Mouse (Mus musculus) embryo, embryonic 10 days (tissue): ENCODE measurements around the gene Lingo1.

ENCODE experiments used
- DNase-seq: peaks from one replicate; pipeline ENCODE4 v3.0.0-alpha.2; 2015; ENCODE audit warnings: low spot score

Gene Lingo1

DNA sequence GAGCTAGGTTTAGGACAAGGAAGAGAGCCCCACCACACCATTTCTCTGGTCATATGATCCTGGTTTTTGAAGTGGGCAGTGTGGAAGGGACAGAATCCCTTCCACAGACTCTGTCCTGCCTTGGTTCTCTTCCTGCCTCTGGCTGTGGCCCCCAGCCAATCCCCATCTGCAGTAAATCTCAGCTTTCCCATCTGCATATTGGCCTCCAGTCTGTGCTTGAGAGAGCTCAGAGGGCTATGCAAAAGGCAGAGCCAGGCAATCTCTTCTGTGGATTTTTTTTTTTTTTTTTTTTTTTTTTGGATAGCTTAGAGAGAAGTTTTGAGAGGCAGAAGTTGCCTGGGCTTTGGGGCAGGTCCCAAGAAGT lies 190.8 kb downstream of the Lingo1 start:
- DNase-seq, result no peak

DNA sequence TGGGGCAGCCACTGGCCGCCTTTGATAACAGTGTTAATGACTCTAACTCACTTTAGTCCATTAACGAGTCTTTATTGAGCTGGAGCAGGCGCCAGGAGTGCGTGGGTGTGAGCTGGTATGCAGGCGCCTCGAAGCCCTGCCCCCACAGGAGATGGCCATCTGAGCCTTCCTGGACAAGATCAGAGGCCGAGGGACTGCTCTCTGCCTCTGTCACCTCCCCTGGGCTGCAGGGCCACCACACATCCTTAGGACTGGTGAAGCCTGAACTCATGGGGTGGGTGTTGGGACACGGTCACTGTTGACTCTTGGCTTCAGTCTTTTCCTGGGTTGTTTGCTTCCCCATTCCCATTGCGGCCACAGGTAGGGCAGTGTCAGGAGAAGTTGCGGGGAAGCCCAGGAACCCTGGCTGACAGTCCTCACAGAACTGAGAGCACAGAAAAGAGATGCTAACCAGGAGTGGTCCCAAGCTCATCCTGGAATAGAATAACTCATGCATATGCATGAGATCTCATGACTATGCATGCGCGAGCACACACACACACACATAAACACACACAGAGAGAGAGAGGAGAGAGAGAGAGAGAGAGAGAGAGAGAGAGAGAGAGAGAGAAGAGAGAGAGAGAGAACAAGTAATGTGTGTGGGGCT lies 191.3 kb downstream of the Lingo1 start:
- DNase-seq, result no peak

DNA sequence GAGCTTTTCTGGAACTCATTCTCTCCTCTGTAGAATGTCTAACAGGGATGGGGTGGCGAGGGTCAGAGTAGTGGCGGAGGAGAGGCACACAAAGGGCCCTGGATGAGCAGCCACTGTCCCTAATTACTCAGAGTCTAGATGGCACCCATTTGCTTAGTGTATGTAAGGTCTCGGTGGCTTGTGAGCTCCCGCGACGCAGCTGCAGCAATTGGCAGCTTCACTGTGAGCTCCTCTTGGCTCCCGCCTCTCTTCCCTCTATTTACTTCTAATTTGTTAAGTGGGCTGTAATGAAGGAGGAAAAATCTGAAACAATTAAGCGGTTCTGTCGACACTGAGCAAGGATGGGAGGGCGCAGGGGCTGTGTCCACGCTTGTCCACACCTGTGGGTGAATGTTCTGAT lies 195.6 kb downstream of the Lingo1 start:
- DNase-seq, result no peak

DNA sequence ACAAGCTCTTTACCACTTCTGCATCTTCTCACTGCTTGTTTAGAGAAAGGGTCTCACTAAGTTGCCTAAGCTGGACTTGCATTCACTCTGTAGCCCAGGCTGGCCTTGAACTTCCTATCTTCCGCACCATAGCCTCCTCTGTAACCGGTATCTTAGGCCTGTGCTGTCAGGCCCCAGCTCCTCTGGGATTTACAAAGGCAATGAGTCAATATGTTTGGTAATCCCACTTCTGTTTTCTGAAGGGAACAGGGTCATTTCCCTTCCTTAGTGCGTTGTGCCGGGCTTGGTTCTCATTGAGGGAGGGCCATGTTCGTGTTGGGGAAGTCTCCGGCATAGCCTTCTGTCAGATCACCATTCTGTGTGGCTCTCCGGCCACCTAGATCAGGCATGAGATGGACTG lies 203.6 kb downstream of the Lingo1 start:
- no peak for DNase-seq

DNA sequence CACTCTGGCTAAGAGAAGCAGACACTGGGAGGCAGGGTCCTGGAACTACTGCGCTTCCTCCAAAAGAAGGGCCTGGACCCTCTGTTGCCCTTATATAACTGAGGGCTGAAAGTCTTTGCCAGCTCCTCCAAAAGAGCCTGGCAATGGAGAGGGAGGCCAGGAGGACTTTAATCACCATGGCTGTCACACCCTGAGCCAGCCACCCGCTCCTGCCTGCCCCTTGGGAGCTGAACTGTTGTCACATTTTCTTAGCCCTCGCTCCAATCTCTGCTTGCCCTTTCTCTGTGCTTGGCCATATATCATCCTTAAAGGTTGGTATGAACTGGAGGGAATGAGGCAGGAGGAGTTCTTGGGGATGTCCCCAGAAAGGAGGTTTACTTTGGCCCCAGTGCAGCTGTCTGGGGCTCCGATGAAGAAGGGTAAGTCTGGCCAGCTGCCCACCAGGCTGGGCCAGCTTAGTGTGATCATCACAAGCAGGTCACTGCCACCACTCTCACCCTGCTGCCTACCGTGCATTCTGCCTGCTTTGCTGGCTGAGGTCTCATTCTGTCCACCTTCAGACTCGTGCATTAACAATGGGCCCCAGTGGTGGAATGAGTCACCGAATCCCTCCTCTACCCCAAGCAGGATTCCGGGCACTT lies 204.9 kb downstream of the Lingo1 start:
- DNase-seq, result no peak

DNA sequence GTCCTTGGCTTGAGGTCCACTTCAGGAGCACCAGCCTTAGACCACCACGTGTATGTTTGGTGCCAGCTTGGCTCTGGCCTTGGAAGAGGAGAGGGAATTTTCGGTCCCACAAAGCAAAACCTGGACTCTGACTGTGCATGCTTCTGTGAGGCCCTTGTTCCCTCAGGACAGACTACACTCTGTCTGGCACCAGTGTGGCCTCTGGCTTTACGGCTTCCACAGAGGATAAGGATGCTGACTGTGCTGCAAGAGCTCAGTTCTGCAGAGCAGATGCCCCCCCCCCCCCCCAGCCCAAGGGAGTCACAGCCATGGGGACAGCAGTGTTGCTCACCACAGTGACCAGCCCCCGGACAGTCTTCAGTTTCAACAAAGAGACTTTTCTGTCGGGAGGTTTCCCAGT lies 206.5 kb downstream of the Lingo1 start:
- no peak for DNase-seq

DNA sequence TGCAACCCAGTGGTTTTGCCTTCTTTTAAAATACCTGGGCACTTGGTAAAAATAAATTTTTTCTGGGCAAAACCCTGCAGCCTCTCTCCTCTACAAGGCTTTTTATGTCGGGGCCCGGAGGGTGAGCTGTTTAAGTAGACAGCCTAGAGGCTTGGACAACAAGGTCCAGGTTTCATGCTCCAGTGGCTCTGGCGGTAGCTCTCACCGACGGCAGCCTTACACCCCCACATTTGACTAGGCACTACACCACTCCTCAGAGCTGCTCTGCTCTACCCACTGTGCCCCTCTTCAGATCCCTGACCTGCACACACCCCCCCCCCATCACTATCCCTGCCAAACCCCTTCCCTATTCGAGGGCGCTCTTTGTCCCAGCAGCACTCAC lies 212.2 kb downstream of the Lingo1 start:
- DNase-seq, result no peak

DNA sequence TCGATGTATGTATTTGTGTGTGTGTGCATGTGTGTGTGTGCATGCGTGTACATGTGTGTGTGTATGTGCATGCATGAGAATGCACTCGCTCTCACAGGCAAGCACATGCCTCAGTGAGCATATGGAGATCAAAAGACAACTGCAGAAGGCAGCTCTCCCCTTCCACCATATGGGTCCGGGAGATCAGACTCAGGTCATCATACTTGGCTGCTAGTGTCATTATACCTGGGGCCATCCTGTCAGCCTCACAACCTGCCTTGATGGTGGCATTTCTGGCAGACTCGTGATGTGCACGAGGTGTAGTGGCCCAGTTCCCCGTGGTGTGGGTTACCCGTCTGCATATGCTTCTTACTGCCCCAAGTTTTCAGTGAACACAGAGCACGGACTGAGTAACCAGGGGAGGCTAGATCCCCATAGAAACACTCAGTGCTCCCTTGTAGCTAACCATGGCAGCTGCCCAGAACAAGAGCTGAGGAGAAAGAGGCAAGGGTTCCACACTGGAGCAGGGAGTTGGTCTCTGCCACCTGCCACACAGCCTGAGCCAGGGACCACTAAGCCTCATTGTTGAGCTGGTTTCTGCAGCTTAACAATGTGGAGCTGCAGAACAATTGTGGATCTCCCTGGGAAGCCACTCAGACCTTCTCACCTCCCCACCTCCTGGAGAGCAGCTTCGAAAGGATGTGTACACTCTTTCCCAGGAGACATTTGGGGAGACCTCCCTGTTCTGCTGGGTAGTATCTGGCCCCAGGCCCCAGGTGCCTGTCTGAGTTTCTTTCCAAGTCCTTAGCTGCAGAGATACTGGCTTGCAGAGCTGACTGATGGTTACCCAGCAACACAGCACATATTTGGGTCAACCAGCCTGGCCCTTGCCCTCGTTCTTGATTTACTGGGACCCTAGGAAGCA lies 212.9 kb downstream of the Lingo1 start:
- no peak for DNase-seq

DNA sequence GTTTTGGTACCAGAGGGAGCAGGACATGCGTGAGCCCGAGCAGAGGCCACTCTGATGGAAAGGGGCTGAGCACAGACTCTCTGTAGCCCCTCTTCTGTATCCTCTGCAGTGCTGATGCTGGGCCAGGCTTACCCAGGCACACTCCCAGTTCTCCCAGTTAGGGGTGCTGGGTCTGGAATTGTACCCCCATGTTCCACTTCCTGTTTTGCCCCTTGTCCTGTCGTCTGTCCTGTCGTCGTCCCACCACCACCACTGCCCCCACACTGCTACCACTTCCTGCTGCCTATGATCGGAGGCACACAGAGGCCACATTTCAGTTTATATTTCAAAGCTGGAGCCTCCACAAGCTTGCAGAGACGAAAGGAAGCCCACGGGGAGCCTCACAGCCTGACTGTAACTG lies 213.6 kb downstream of the Lingo1 start:
- no peak for DNase-seq

DNA sequence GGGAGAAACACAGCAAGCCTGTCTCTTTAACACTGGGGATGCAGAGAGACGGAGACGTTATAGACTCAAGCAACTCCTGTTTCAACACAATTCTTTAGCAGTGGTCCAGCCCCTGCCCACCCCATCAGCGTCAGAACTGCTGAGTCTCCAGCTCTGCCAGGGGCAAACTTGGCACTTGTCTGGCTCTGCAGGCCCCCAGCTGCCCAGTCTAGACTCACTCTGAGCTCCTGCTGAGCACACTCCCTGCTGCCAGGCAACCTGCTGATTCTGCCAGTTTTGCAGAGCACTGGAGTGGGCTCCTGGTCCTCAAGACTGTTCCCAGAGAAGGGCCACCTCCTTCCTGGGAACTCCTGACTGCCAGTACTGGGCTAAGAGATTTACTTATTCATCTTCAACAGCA lies 214.6 kb downstream of the Lingo1 start:
- no peak for DNase-seq

DNA sequence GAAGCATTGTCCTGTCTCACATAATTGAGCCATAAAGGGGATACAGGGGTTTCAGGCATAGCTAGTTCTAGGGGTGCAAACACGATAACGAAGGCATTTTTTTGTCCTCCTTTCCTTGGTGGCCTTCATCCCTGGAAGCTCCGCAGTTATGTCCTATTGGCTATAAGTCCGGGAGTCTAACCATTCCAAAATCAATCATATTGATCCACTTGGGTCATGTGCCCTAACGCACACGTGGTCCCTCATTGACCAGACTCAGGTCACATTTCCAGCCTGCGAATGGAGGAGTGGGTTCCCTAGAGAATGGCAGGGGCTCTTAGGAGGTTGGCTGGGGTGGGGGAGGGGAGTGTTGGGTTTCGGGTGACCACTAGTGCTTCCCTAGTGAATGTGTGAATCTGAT lies 215.3 kb downstream of the Lingo1 start:
- DNase-seq, result no peak

DNA sequence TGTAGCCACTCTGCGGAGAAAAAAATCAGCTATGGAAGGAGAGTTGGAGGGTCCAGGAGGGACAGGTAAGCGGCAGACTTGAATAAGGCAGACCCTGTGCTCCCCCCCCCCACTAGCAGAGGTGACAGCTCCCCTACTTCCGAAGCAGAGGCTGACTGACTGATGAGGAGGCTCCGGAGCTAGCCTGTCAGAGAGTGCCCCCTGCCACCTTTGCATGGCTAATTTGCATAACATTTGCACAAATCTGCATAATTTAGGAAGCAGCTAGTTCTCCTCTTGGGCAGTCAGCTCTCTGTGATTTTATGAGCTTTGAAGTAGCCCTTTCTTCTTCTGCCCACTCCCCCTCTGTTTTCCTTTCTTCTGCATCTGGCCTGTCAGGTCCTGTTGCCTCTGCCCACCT lies 216.2 kb downstream of the Lingo1 start:
- no peak for DNase-seq

DNA sequence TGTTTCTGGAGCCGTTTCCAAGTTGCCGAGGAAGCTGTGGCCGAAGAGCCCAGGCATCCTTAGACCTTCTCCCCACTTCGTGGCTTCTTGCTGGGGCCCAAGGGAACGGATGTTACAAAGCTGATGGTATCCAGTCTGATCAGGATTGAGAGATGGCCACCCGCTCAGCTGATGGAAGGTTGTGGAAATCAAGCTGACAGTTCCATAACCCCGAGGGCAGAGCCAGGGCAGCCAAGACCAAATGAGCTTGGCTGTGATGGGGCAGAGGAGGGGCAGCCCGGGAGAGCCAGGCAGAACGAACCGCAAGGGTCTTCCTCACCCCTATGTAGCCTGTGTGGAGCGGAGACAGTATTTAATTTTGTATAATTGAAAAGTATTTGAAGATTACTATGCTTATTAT lies 218.9 kb downstream of the Lingo1 start:
- DNase-seq, result no peak

DNA sequence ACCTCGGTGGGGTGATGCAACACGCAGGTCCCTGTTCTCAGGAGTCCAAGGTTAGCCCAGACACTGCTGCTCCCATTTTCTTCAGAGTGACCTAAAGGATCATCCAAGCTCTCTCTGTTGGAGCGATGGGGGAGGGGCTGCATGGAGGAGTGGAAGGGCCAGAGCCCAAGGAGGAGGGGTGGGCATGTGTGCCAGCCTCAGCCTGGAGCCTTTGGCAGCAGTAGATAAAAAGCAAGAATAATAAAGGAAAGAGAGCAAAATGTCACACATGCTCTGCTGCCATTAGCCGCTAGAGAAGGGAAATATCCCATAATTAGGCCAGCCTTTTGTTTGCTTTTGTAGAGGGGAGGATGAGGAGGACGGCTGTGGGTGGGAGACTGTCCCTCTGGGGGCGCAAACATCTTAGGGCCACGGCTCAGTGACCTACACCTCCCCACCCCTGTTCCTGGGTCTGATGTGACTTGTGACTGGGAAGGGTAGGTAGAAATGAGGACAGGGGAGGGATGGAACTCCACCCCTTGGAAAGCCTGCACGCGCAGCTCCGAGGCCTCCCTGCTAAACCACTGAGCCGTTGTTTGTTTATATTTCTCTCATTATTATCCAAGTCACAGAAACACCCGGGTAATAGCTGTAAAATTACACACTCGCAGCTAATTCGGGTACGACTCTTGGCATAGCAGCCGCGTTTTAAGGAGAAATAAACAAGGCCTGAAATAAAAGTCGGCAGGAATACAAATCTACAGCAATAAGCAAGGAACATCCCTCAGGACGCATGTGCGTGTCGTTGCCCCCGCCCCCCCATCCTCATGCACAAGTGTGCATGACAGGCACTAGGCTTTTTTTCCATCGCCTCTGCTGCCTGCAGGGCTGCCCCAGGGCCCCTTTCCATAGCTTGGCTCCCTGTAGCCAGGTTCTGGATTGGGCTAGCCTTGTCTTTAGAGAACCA lies 223.5 kb downstream of the Lingo1 start:
- no peak for DNase-seq
